Mouse (Mus musculus) colon, adult 2 months (tissue): ENCODE data around the gene Mrpl30. TPM values are rescaled to one million over a fixed set of nuclear protein-coding genes. Genes with fewer than 3 reads are reported as not detected.

Source experiments
- polyA plus RNA-seq: library from polyadenylated mRNA; depleted of rRNA; stranded (reverse); fragments of >200 nt; gene quantifications from 2 replicates; pipeline ENCODE4 v1.2.3, GENCODE M21; 2012; rRNA removed

The Mrpl30 gene
- polyA plus RNA-seq, result 30.8 and 35.6 TPM in 2 replicates

GRCm38 (mm10) chr1:37890025-37890652 is at the start of gene Mrpl30, which contains the start of gene Mitd1:
Gene Mrpl30 (plus strand): TSS chr1:37890477.
Gene Mitd1 (minus strand): TSS chr1:37890411.

DNA sequence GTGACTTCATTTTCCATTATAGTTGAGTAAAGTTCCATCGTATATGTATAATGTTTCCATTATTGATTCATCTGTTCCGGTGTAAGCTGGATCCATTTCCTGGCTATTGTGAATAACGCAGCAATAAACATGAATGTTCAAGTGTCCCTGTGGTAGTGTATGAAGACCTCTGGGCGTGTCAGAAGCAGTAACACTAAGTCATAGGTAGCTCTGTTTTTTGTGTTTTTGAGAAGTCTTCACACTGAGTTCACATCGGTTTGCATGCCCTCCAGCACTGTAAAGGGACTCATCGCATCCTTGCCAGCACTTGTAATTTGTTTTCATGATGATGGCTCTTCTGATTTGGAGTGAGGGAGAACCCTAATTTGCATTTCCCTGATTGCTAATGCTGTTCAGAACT is 24.0 kb upstream of the Mrpl30 start, which contains the start of gene Tsga10:
TSS of gene Tsga10 (minus strand) at position 144 of the 400 bp plus-strand sequence.

GRCm38 (mm10) chr1:37871704-37872103 is 18.6 kb upstream of the Mrpl30 start, which contains the start of gene Lipt1:
Gene Lipt1 (plus strand): TSS chr1:37871738.

GRCm38 (mm10) chr1:37916393-37916792 is 26.1 kb downstream of the Mrpl30 start, which contains the start of gene Lyg2:
Gene Lyg2 (minus strand): TSS chr1:37916493.

Other genes starting within 250 kb of the Mrpl30 start
- gene 2010300C02Rik, start 170.4 kb upstream of the Mrpl30 start, polyA plus RNA-seq, result 35.9 and 44.1 TPM in 2 replicates
- 0.22 and 0.36 TPM in 2 replicates for gene Tsga10, start 24.0 kb upstream of the Mrpl30 start, polyA plus RNA-seq
- gene Lipt1, start 18.7 kb upstream of the Mrpl30 start, polyA plus RNA-seq, result 1.3 TPM in 2 replicates
- 4.5 and 5.3 TPM in 2 replicates for gene Mitd1, start 66 bp upstream of the Mrpl30 start, polyA plus RNA-seq
- gene Lyg2, start 26.0 kb downstream of the Mrpl30 start, polyA plus RNA-seq, result not detected in 2 replicates
- not detected in 2 replicates for gene Lyg1, start 67.3 kb downstream of the Mrpl30 start, polyA plus RNA-seq
- gene Txndc9, start 107.4 kb downstream of the Mrpl30 start, polyA plus RNA-seq, result 4.6 and 5.4 TPM in 2 replicates
- gene Eif5b, start 107.5 kb downstream of the Mrpl30 start, polyA plus RNA-seq, result 2.3 and 3.3 TPM in 2 replicates
- gene Rev1, start 239.3 kb downstream of the Mrpl30 start, polyA plus RNA-seq, result 4.5 and 7.5 TPM in 2 replicates